Mouse (Mus musculus) liver, embryonic 18 days (tissue): ENCODE data around the gene Tmem144. TPM values are rescaled to one million over a fixed set of nuclear protein-coding genes. Genes with fewer than 3 reads are reported as not detected.

Experiments used
- polyA plus RNA-seq: library from polyadenylated mRNA; depleted of rRNA; stranded (reverse); fragments of >200 nt; gene quantifications from 2 replicates; pipeline ENCODE4 v1.2.3, GENCODE M21; 2012; rRNA removed

The Tmem144 gene
- 0.74 and 0.78 TPM in 2 replicates for polyA plus RNA-seq

DNA sequence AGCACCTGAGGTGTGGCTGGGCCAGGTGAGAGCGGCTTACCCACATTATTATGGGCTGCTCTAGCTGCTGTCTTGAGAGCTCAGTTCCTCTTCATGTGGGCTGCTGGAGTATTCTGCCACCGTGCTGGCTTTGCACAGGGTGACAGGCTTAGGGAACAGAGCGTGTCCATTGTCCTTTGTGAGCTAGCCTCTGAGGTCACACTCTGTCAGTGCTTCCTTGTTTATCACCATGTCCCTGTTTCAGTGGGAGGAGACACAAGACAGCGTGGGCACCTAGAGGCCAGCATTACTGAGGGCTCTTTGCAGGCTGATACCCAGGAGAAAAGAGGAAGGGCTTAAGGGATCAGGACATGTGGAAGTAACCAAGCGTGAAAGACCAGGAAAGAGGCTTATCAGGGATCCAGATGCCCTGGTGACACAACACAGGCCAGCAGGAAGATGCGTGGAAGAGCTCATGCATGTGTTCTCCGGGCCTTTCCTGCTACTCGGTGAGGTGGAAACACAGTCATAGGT, at the start of gene Tmem144:
Gene Tmem144, minus strand, starts transcription at position 120 of the 513 bp plus-strand sequence.

DNA sequence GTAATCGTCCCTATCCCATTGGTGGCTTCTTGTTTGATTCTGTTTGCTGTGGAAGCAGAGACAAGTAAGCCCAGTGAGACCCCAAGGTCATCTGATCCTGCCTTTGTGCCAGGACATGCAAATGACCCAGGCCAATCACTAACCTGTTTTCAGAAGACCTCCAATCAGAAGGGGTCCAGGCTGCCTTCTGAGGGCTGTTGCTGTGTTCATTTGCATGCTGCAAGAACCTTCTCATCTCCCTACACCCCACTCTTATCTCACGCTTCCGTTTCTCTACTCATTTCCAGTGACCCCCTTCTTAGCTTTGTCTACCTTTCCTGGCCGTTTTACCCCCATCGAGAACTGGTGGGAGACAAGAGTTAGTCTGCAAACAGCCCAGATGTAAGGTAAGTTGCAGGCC, 31.7 kb upstream of the Tmem144 start, which contains the start of gene Fam198b:
Gene Fam198b, plus strand, starts transcription at position 229 of the 400 bp plus-strand sequence.

Other genes starting within 250 kb of the Tmem144 start
- 4.5 and 5.2 TPM in 2 replicates for gene 4930579G24Rik, start 223.7 kb downstream of the Tmem144 start, polyA plus RNA-seq
- 86.6 and 93.8 TPM in 2 replicates for gene Etfdh, start 223.3 kb downstream of the Tmem144 start, polyA plus RNA-seq
- gene Rxfp1, start 114.9 kb downstream of the Tmem144 start, polyA plus RNA-seq: 0.04 and 0.06 TPM in 2 replicates
- gene Fam198b, start 31.8 kb upstream of the Tmem144 start, polyA plus RNA-seq: 0.57 and 1.2 TPM in 2 replicates